9 mouse cellular contexts compared by ENCODE assay signal in genomic region chr2:78869721-78870442, GRCm38 (mm10). TPM values are rescaled to one million over a fixed set of nuclear protein-coding genes. Genes with fewer than 3 reads are reported as not detected.
DNase-seq lines count a peak whose midpoint lies in the region; ATAC-seq lines count a peak whose summit lies in the region.
"Had no signal": no experiment of that assay in that cellular context is flagged by ENCODE, and none has a peak within 500 bp of the region (broad histone marks: within the 10 kb centered on the region; RNA-seq: fewer than 3 reads in every experiment).

No protein-coding gene starts in this region.

- intact Hi-C loops in heart, postnatal 25 days (cut with DNase I): loop anchor here (2.0 kb wide), 1 partner anchor 45 kb away; no protein-coding TSS in a partner anchor
- intact Hi-C loops in left cerebral cortex, postnatal 36 days (cut with DNase I): loop anchor here (5.0 kb wide), 1 partner anchor 582 kb away; no protein-coding TSS in a partner anchor

- 2% methylated on average over 35 of the region's 35 CpGs for WGBS in embryonic facial prominence, embryonic 11.5 days
- 1% methylated on average over 35 of the region's 35 CpGs for WGBS in heart, embryonic 16.5 days
- WGBS in stomach, embryonic 14.5 days: 2% methylated on average over 35 of the region's 35 CpGs

- H3K4me2 ChIP-seq in embryonic facial prominence, embryonic 11.5 days (ENCODE audit: low read depth, low read length): peak overlapping the region; percentile 72
- peak overlapping the region; percentile 75 for H3K4me2 ChIP-seq in heart, embryonic 16.5 days (ENCODE audit: low read depth, low read length)
- peak overlapping the region; percentile 70 for H3K4me2 ChIP-seq in stomach, embryonic 14.5 days (replicated peaks; ENCODE audit: low read depth, low read length)

- no peaks in the 10 kb centered on the region for H3K36me3 ChIP-seq in embryonic facial prominence, embryonic 11.5 days (replicated peaks; ENCODE audit: control insufficient read depth, insufficient read depth, low read depth, low read length)
- 0 out of 2 replicates have a peak, but pooled peaks cover 5% of the 10 kb centered on the region for H3K36me3 ChIP-seq in heart, embryonic 16.5 days (ENCODE audit: control insufficient read depth, insufficient read depth)
- H3K36me3 ChIP-seq in stomach, embryonic 14.5 days (ENCODE audit: control insufficient read depth, insufficient read depth, low read length): no peaks in the 10 kb centered on the region; the same call in 1 of the 2 replicates

- H3K4me1 ChIP-seq in embryonic facial prominence, embryonic 11.5 days (ENCODE audit: control insufficient read depth, insufficient read depth, low read length): no peaks in the 10 kb centered on the region
- peaks cover 21% of the 10 kb centered on the region for H3K4me1 ChIP-seq in heart, embryonic 16.5 days (ENCODE audit: control insufficient read depth, insufficient read depth, low read length)
- peaks cover 27% of the 10 kb centered on the region for H3K4me1 ChIP-seq in stomach, embryonic 14.5 days (ENCODE audit: control insufficient read depth, insufficient read depth, low read length)

- H3K9ac ChIP-seq in embryonic facial prominence, embryonic 11.5 days (replicated peaks; ENCODE audit: low read length): peak overlapping the region; percentile 99
- peak overlapping the region; percentile 99 for H3K9ac ChIP-seq in heart, embryonic 16.5 days (ENCODE audit: low read length)
- peak overlapping the region; percentile 97 for H3K9ac ChIP-seq in stomach, embryonic 14.5 days (replicated peaks; ENCODE audit: low read depth, low read length)

- peak overlapping the region; percentile 82 for H3K4me3 ChIP-seq in embryonic facial prominence, embryonic 11.5 days (ENCODE audit: low read depth, low read length)
- peak overlapping the region; percentile 90 for H3K4me3 ChIP-seq in heart, embryonic 16.5 days (ENCODE audit: low read length)
- H3K4me3 ChIP-seq in stomach, embryonic 14.5 days (ENCODE audit: low read depth, low read length): peak overlapping the region; percentile 72

- peak; percentile 90 for DNase-seq in heart, adult 11 months
- no peak for DNase-seq in heart, postnatal 25 days (ENCODE audit: low spot score)
- peak; percentile 45 to 79 for DNase-seq in adrenal gland, adult (ENCODE audit: inconsistent age in 2 of 2, low spot score in 1 of 2)
- DNase-seq in embryonic facial prominence, embryonic 11.5 days (ENCODE audit: low spot score): peak; percentile 39
- DNase-seq in left cerebral cortex, postnatal 36 days (ENCODE audit: low spot score in 2 of 2): peak; percentile 12 to 18

- no peaks in the 10 kb centered on the region for H3K9me3 ChIP-seq in embryonic facial prominence, embryonic 11.5 days (replicated peaks; ENCODE audit: control insufficient read depth, low read length)
- H3K9me3 ChIP-seq in heart, embryonic 16.5 days (replicated peaks; ENCODE audit: control insufficient read depth, low read length): no peaks in the 10 kb centered on the region
- H3K9me3 ChIP-seq in stomach, embryonic 14.5 days (ENCODE audit: control insufficient read depth, low read depth, low read length): no peaks in the 10 kb centered on the region

- ATAC-seq in embryonic facial prominence, embryonic 11.5 days (replicated peaks; ENCODE audit: insufficient number of reproducible peaks, low FRiP score, low TSS enrichment, low read depth): no peak
- ATAC-seq in heart, embryonic 16.5 days (replicated peaks; ENCODE audit: extremely low read depth, insufficient read depth, low FRiP score): no peak
- 0 out of 2 replicates have a peak, but pooled peaks have one; percentile 2 for ATAC-seq in megakaryocyte-erythroid progenitor cell, adult 5-6 weeks (replicated peaks; ENCODE audit: low FRiP score, low TSS enrichment, poor library complexity, severe bottlenecking)
- ATAC-seq in stomach, embryonic 14.5 days (ENCODE audit: insufficient number of reproducible peaks, insufficient read depth, low FRiP score, low read depth): no peak

- no peaks in the 10 kb centered on the region for H3K27me3 ChIP-seq in embryonic facial prominence, embryonic 11.5 days (ENCODE audit: control insufficient read depth, insufficient read depth, low read length)
- H3K27me3 ChIP-seq in heart, embryonic 16.5 days (ENCODE audit: control insufficient read depth, insufficient read depth, low read length): no peaks in the 10 kb centered on the region
- no peaks in the 10 kb centered on the region for H3K27me3 ChIP-seq in stomach, embryonic 14.5 days (ENCODE audit: control insufficient read depth, insufficient read depth, low read length)
- H3K27me3 ChIP-seq: Patski had no signal

- H3K27ac ChIP-seq in embryonic facial prominence, embryonic 11.5 days (replicated peaks; ENCODE audit: low read depth, low read length): peak overlapping the region; percentile 97
- H3K27ac ChIP-seq in heart, embryonic 16.5 days (ENCODE audit: low read length): peak overlapping the region; percentile 99
- peak overlapping the region; percentile 98 for H3K27ac ChIP-seq in stomach, embryonic 14.5 days (ENCODE audit: low read length)

RNA-seq across cellular contexts. Expression of gene Ube2e3, which starts 2.0 kb away (rescaled TPM):
- 10 to 100 TPM; 49.0 to 49.3 TPM for total RNA-seq in heart, postnatal 25 days (2021)
- polyA plus RNA-seq in embryonic facial prominence, embryonic 11.5 days (2014; fragmentation: Nextera tagmentation; extraction: Ambion mirVana): 248 and 251 TPM in 2 replicates
- 111 and 112 TPM in 2 replicates for polyA plus RNA-seq in heart, embryonic 16.5 days (2015; fragmentation: Nextera tagmentation; extraction: Ambion mirVana)
- total RNA-seq in left cerebral cortex, postnatal 36 days (2021): 100 to 1,000 TPM; 102 to 110 TPM
- total RNA-seq in megakaryocyte-erythroid progenitor cell, adult 5-6 weeks (2014; fragmentation: Nextera tagmentation): 68.2 and 83.1 TPM in 2 replicates
- total RNA-seq in megakaryocyte-erythroid progenitor cell, adult 5-6 weeks (2017): 66.6 and 73.7 TPM in 2 replicates
- polyA plus RNA-seq in stomach, embryonic 14.5 days (2014; fragmentation: Nextera tagmentation; extraction: Ambion mirVana): 157 and 161 TPM in 2 replicates
